Mouse (Mus musculus): Measurements from ENCODE around the gene Ccdc33.

Gene Ccdc33

DNA sequence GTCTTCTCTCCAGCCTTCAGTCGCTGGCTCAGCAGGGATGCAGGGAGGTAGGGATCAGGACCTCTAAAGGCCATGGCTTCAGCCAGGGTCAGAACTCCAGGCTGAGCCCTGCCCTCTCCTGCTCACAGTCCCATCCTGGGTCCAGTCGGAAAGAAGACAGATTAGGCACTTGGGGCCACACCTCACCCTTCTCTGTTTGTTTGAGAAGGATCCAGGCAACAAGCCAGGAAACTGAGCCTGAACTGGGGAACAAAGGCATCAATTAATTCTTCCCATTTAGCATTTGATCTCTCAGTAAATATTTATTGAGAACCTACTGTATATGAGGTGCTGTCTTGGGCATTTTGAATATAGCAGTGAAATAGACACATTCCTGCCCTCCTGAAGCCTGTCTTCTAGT is at the start of gene Ccdc33:
TSS of gene Ccdc33 (minus strand) at position 153 of the 400 bp plus-strand sequence.
- DNase-seq: no peak

- no peak for DNase-seq
Observed at GRCm38 (mm10) chr9:58165779-58166178, 47.2 kb upstream of the Ccdc33 start.

DNA sequence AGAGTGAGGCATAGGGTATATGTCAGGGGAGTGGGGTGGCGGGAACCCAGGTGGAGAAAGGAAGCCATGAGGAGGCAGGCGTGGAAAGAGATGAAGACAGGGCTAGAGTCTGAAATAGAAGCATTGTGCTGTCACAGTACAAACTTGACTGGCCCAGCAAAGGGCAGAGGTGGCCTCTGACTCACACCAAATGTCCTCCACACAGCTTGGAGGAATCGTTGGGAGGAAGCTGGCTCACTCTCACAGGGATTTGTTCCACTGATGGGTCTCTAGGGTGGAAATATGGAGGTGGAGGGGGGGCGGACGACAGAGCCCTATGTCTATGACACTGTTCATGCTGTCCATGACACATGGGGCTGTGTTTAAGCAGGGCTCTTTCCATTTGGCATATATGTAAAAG is 44.5 kb upstream of the Ccdc33 start:
- DNase-seq: no peak

GRCm38 (mm10) chr9:58162173-58162572 is 43.5 kb upstream of the Ccdc33 start:
- no peak for DNase-seq

DNA sequence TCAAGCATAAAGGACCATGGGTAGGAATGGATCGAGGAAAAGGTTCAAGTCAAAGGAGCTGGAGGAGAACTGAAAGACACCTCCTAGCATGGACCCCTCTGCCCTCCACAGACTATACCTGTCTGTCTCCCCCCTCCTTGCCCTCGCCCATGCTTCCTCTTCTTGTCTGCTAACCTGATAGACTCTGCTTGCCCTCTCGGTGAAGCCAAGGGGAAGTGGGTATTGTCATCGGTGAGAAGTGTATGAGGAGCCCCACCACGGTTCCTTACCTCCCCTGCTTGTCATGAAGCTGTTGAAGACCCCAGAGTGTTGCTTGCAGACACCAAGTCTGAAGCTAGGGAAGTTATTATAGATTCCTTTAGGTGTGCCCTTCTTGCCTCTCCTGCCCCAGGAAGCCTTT is 41.7 kb upstream of the Ccdc33 start:
- no peak for DNase-seq

- DNase-seq: no peak
Observed at GRCm38 (mm10) chr9:58159855-58160254, 41.2 kb upstream of the Ccdc33 start.

GRCm38 (mm10) chr9:58158541-58159311 is 40.1 kb upstream of the Ccdc33 start:
- no peak for DNase-seq

GRCm38 (mm10) chr9:58157838-58158237 is 39.2 kb upstream of the Ccdc33 start:
- DNase-seq: no peak

GRCm38 (mm10) chr9:58156819-58157560 is 38.4 kb upstream of the Ccdc33 start:
- DNase-seq: no peak

DNA sequence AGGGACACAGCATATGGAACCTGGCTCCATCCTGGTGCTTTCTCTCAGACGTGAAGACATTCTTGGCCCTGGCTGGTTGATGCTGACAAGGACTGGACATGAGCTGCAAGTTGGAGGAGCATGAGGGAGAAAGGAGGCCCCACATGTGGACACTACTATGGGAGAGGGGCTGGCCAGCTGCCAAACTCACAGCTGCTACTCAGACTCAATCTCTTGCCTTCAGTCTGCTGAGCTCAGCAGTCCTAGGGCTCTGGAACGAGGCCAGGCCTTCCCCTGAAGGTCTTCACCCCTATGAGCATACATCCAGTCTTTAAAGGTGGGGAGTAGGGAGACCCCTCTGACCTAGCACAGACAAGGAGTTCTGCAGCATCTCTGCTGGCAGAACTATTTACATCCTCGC is 36.7 kb upstream of the Ccdc33 start:
- DNase-seq: peak in 1 of 2 experiments; percentile 41

- no peak for DNase-seq
Observed at GRCm38 (mm10) chr9:58153095-58153494, 34.5 kb upstream of the Ccdc33 start.

- DNase-seq: peak in 1 of 2 experiments; percentile 30
Observed at GRCm38 (mm10) chr9:58150733-58151361, 32.2 kb upstream of the Ccdc33 start.

- DNase-seq: no peak
Observed at GRCm38 (mm10) chr9:58148806-58149205, 30.2 kb upstream of the Ccdc33 start.

GRCm38 (mm10) chr9:58145417-58145816 is 26.8 kb upstream of the Ccdc33 start:
- DNase-seq: no peak

- no peak for DNase-seq
Observed at GRCm38 (mm10) chr9:58144664-58145063, 26.0 kb upstream of the Ccdc33 start.

DNA sequence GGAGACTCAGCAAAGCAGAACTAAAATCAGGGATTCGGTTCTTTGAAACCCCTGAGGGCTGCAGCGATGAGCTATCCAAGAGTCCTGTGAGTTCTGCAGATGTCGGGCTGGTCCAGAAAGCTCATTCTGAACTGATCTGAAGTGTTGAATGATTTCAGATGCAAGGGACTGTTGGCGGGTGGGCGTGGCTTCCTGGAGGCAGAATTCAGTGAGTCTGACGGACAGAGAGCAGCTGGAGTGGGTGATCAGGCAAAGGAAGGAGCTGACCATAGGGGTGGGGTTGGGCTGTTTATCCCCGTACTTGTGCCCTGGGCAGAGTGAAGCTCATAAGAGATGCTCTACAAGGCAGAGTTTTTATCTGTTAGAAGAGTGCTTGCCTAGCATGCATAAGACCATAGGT is 24.8 kb upstream of the Ccdc33 start:
- DNase-seq: no peak

DNA sequence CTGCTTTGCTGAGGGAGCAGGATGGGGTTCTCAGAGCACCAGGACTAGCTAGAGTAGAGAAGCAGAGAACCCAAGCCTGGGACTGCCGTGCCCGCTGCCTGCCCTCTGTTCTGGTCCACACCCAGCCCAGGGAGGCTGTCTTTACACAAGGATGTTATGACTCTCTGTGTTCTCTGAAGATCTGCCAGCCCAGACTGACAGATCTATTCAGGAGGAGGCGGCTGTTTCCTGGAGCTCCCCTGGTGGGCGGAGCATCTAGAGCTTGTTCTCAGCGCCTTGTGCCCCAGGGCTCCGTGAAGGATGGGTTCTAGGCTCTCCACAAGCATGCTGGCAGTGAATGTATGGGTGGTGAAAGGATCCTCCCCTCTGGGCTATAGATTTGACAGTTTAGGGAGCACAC is 21.3 kb upstream of the Ccdc33 start:
- peak; percentile 17 to 36 for DNase-seq

GRCm38 (mm10) chr9:58135921-58136321 is 17.3 kb upstream of the Ccdc33 start:
- no peak for DNase-seq

DNA sequence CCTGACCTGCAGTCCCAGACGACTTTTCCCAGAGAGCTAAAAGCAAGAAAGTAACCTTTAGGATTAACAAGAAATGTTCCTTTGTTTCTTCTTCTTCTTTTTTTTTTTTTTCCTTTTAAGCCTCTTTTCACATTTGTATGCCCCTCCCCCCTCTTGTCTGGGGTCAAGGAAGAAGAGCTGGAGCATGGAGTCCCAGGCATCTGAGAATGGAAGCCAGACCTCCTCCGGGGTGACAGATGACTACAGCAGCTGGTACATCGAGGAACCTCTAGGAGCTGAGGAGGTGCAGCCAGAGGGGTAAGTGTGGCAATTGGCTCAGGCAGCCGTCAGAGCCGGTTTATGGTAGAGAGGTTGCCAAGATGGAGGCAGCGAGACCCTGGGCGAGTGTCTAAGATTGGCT is 16.3 kb upstream of the Ccdc33 start:
- no peak for DNase-seq

- DNase-seq: no peak
Observed at GRCm38 (mm10) chr9:58133893-58134884, 15.6 kb upstream of the Ccdc33 start.

DNA sequence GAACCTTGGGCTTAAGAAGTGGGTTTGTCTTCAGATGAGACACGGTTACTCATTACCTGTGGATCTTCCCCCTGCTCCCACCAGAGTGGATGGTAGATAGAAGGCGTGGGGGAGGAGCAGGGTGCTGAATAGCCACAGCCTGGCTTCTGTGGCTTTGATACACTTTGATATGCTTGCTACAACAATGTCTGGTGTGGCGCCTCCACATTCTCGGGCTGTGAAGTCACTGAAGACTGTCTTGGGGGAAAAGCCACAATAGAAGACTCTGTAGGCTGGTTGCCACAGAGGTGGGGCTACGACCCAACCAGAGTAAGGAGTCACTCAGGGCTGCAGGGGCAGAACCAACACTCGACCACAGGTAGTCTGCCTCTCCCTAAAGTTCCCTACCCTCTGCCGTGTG is 13.1 kb upstream of the Ccdc33 start:
- peak in 1 of 2 experiments; percentile 37 for DNase-seq

DNA sequence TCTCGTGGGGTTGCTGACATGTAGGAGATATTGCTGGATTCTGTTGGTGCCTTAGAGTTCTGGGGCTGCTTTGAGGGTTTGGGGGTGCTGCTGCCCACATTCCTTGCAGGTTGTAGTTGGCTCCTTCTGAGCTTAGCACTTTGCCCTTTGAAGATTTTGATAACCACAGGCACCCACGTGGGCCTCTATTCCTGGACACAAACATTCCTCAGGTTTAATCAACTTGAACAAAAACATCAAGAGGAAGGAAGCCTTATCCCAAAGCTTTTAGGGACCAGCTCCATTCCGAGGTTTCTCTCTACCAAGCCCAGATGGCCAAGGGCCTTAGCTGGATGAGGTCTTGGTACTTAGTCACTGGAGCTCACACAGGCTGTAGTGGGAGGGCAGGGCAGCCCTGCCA is 12.3 kb upstream of the Ccdc33 start:
- DNase-seq: peak; percentile 55 to 57

GRCm38 (mm10) chr9:58129508-58129907 is 10.9 kb upstream of the Ccdc33 start:
- DNase-seq: no peak

Data from kidney, adult 8-10 months (tissue).